Mouse (Mus musculus) hindlimb bud, embryonic 11.5 days (tissue): ENCODE measurements around the gene Slc25a20.

Experiments used
- DNase-seq: peaks from one replicate; pipeline ENCODE4 v3.0.0-alpha.2; 2012; ENCODE audit warnings: low read depth, low spot score; ENCODE audit errors: extremely low spot score

The Slc25a20 gene

GRCm38 (mm10) chr9:108732462-108732861 lies 70.6 kb downstream of the Slc25a20 start:
- DNase-seq, result no peak
